Mouse (Mus musculus) heart, adult 9 months (tissue): ENCODE data around the gene Cadm4.
"Not testable (repeated sequence)": the region's sequence is repeated elsewhere in the genome, so short reads cannot be mapped to it uniquely, and the experiment has no call there.

ENCODE experiments used
- DNase-seq, 2 experiments: peaks; one replicate each; pipeline ENCODE4 v3.0.0; 2022; ENCODE audit warnings: low spot score in 2 of 2

Cadm4 gene

GRCm38 (mm10) chr7:24466835-24467234, 15.0 kb upstream of the Cadm4 start:
- no peak for DNase-seq

- no peak for DNase-seq
Observed at GRCm38 (mm10) chr7:24467886-24468285, 13.9 kb upstream of the Cadm4 start.

GRCm38 (mm10) chr7:24469126-24469525, 12.7 kb upstream of the Cadm4 start:
- DNase-seq, result no peak

- no peak for DNase-seq
Observed at GRCm38 (mm10) chr7:24470356-24470755, 11.5 kb upstream of the Cadm4 start.

- DNase-seq, result no peak
Observed at GRCm38 (mm10) chr7:24472442-24472841, 9.4 kb upstream of the Cadm4 start.

- no peak for DNase-seq
Observed at GRCm38 (mm10) chr7:24472937-24473336, 8.9 kb upstream of the Cadm4 start.

GRCm38 (mm10) chr7:24473913-24474529, 7.8 kb upstream of the Cadm4 start:
- DNase-seq, result peak; percentile 28 to 42

- DNase-seq, result no peak
Observed at GRCm38 (mm10) chr7:24474811-24475506, 6.9 kb upstream of the Cadm4 start.

- no peak for DNase-seq
Observed at GRCm38 (mm10) chr7:24476338-24476737, 5.5 kb upstream of the Cadm4 start.

- no peak for DNase-seq
Observed at GRCm38 (mm10) chr7:24476856-24477255, 5.0 kb upstream of the Cadm4 start.

- no peak for DNase-seq
Observed at GRCm38 (mm10) chr7:24478911-24479310, 2.9 kb upstream of the Cadm4 start.

GRCm38 (mm10) chr7:24479685-24480084, 2.1 kb upstream of the Cadm4 start:
- DNase-seq, result no peak

- peak; percentile 57 to 61 for DNase-seq
Observed at GRCm38 (mm10) chr7:24480121-24480941, 1.5 kb upstream of the Cadm4 start.

- peak in 1 of 2 experiments; percentile 13 for DNase-seq
Observed at GRCm38 (mm10) chr7:24480986-24481473, 793 bp upstream of the Cadm4 start.

- no peak for DNase-seq
Observed at GRCm38 (mm10) chr7:24482208-24483020, 591 bp downstream of the Cadm4 start.

GRCm38 (mm10) chr7:24483291-24483690, 1.5 kb downstream of the Cadm4 start:
- DNase-seq, result not testable (repeated sequence)

GRCm38 (mm10) chr7:24485481-24485880, 3.7 kb downstream of the Cadm4 start:
- DNase-seq, result no peak

GRCm38 (mm10) chr7:24486654-24487130, 4.9 kb downstream of the Cadm4 start:
- DNase-seq, result no peak

GRCm38 (mm10) chr7:24487403-24487802, 5.6 kb downstream of the Cadm4 start:
- no peak for DNase-seq

- no peak for DNase-seq
Observed at GRCm38 (mm10) chr7:24488303-24488702, 6.5 kb downstream of the Cadm4 start.

GRCm38 (mm10) chr7:24499856-24500577, 18.2 kb downstream of the Cadm4 start:
- DNase-seq, result no peak
